Mouse (Mus musculus) embryonic stem cell, embryonic (primary cell): ENCODE results near the gene CT030661.1.
"Not testable (repeated sequence)": the region's sequence is repeated elsewhere in the genome, so short reads cannot be mapped to it uniquely, and the experiment has no call there.

Source experiments
- CTCF ChIA-PET, 4 experiments: fragments of 300-600 bp in 2 of 4; fragments of 350-600 bp in 2 of 4; sonication (Branson Sonifier 250); formaldehyde crosslinking; loops; one replicate each; lab custom pipeline; 2022; ENCODE audit warnings: inconsistent platforms in 2 of 4; lab: Charles Lee
- POLR2A ChIA-PET, 4 experiments: fragments of 300-600 bp in 2 of 4; fragments of 350-600 bp in 2 of 4; sonication (Branson Sonifier 250); formaldehyde crosslinking; loops; one replicate each; lab custom pipeline; 2022; ENCODE audit warnings: antibody characterized with exemption in 4 of 4, inconsistent platforms in 1 of 4; lab: Charles Lee

Gene CT030661.1

GRCm38 (mm10) chr17:22314730-22315226 is at the start of gene CT030661.1:
Gene CT030661.1, minus strand, starts transcription at chr17:22314837.
- POLR2A ChIA-PET, result interaction anchor here in 3 of 4 experiments (0.9 to 2.2 kb wide), 8 partner anchors 18 to 581 kb away, joined by 3 to 53 read pairs (median 6); partner anchors contain the start of genes Zfp994 (in 3 of the 3), Zfp758 (in 1 of the 3) and Zfp944 (in 1 of the 3)
- CTCF ChIA-PET, result interaction anchor here in 2 of 4 experiments (1.2 to 1.5 kb wide), 2 partner anchors 89 kb away, joined by 3 to 16 read pairs; partner anchors contain the start of gene Zfp994 (in 2 of the 2)

- ChIA-PET CTCF (no interaction called here), POLR2A (no interaction called here)
These were observed 49.3 kb upstream of the CT030661.1 start for GRCm38 (mm10) chr17:22363895-22364294.

GRCm38 (mm10) chr17:22361101-22361781 is 46.6 kb upstream of the CT030661.1 start, which contains the start of the genes Zfp944 and Zfp758:
Gene Zfp944, minus strand, starts transcription at chr17:22361400.
Gene Zfp758, plus strand, starts transcription at chr17:22361453.
- CTCF ChIA-PET, result not testable (repeated sequence)
- POLR2A ChIA-PET, result interaction anchor here in 2 of 4 experiments (0.6 to 2.4 kb wide), 7 partner anchors 8 to 399 kb away, joined by 3 to 8 read pairs (median 3); partner anchors contain the start of genes CT030661.1 (in 1 of the 2) and Zfp946 (in 1 of the 2)

GRCm38 (mm10) chr17:22360572-22360971 is 45.9 kb upstream of the CT030661.1 start:
- ChIA-PET CTCF (no interaction called here), POLR2A (interaction anchor here in 1 of 4 experiments (1.0 to 2.4 kb wide), 4 partner anchors 9 to 63 kb away, joined by 3 to 8 read pairs (median 4); partner anchors contain the start of genes CT030661.1 and Zfp946)

GRCm38 (mm10) chr17:22352794-22353193 is 38.2 kb upstream of the CT030661.1 start:
- ChIA-PET POLR2A (interaction anchor here in 1 of 4 experiments (0.8 kb wide), 1 partner anchor 17 kb away, joined by 3 read pairs; no protein-coding TSS in a partner anchor), CTCF (interaction anchor here in 2 of 4 experiments (1.4 kb wide), 2 partner anchors 58 kb away, joined by 3 to 10 read pairs; no protein-coding TSS in a partner anchor)

- ChIA-PET POLR2A (interaction anchor here in 3 of 4 experiments (0.9 to 2.2 kb wide), 8 partner anchors 17 to 582 kb away, joined by 3 to 53 read pairs (median 6); partner anchors contain the start of genes Zfp994 (in 3 of the 3), Zfp758 (in 1 of the 3) and Zfp944 (in 1 of the 3)), CTCF (interaction anchor here in 2 of 4 experiments (1.2 to 1.5 kb wide), 2 partner anchors 90 kb away, joined by 3 to 16 read pairs; partner anchors contain the start of gene Zfp994 (in 2 of the 2))
These were observed 610 bp upstream of the CT030661.1 start for GRCm38 (mm10) chr17:22315247-22315646.

GRCm38 (mm10) chr17:22314219-22314618 is 418 bp downstream of the CT030661.1 start:
- CTCF ChIA-PET, result interaction anchor here in 2 of 4 experiments (1.2 to 1.5 kb wide), 2 partner anchors 89 kb away, joined by 3 to 16 read pairs; partner anchors contain the start of gene Zfp994 (in 2 of the 2)
- POLR2A ChIA-PET, result interaction anchor here in 3 of 4 experiments (0.7 to 2.2 kb wide), 9 partner anchors 18 to 581 kb away, joined by 3 to 53 read pairs (median 6); partner anchors contain the start of genes Zfp994 (in 3 of the 3), Zfp758 (in 1 of the 3) and Zfp944 (in 1 of the 3)
